Mouse (Mus musculus): ENCODE measurements around the gene C1galt1.

Gene C1galt1

DNA sequence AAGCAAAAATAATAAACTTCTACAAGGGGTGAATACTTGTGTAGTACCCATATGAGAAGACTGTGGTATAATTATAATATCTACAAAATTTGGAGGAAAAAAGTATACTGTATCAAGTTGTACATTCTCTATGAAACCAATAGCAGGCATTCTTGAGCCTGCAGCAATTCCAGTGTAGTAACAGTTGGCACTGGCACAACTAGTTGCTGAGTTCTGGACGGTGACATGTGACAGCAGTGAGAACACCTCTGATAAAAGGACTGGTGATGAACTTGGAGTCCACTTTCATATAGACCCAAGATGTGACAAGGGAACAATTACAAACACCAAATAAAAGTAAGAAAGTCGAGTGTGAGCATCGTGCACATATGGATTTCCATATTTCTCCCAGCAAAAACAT is 14.5 kb downstream of the C1galt1 start:
- no peak for DNase-seq

DNA sequence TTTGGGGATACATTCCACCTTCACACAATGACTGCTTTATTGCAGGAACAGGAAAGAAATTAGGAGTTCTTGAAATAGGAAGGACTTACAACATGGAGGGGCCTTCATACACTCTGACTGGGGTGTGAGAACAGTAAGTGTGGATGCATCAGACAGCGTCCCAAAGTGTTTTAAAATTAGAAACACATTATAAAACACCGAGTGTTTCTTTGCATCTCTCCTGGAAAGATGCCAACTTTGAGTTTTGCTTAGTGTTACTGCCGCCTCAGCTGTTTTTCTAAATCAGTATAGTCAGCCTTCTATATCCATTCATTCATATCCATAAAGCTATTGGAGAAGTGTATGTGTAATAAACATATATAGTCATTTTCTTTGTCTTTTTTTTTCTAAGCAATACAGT is 16.4 kb downstream of the C1galt1 start:
- DNase-seq, result no peak

DNA sequence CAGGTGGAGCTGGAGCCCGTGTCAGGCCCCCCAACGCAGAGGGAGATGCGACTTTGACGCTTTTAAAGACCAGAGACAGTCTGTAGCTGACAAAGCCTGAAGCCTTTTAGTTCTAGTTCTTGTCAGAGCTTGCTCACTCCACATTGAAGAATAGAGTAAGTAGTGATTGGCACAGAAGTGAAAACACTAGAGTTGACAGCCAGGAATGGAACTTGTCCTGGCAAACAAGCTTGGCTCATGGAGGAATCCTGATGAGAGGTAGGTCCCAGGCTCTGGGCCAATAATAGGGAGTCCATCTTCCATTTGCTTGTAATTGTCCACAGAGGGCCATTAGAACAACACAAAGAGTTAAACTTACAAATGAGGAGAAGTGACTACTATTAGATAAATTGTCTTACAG is 18.7 kb downstream of the C1galt1 start:
- DNase-seq, result no peak

DNA sequence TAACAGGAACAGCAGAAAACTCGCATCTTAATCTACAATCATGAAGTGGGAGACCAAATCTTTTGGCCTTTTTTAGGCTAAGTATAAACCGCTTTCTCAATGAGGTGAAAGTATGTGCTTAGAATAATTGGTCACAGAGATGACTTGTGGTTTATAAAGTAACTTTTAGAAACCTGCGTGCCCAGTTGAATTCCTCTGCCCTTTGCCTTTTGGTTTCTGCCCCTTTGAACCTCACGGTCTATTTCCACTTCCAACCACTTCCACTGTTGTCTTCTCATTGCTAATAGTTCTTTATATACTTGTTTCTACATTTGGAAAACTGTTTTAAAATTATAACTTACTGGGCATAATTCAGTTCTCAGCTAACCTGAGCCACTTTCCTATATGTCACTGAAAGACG is 32.2 kb downstream of the C1galt1 start:
- no peak for DNase-seq

DNA sequence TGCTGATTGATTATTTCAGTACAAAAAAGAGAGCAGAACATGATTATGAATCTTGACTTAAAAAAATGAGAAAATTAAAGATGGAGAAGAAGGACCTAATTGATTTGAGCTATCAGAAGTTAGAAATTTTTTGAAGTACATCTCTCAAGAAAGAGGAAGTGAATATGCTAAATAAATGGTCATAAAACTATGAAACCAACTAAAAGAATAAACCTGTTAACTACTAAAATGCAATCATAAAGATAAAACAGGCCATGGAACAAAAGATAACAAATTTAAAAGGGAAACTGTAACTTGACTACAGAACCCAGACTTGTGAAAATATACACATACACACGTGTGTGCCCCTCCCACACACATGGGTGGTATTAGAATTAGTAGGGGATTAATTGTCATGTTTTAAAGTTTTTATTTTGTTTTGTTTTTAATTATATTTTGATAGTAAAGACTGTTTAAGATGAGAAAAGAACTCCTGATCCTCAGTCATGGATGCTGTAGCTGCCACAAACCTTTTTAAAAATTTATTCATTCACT is 37.0 kb downstream of the C1galt1 start:
- DNase-seq, result no peak

DNA sequence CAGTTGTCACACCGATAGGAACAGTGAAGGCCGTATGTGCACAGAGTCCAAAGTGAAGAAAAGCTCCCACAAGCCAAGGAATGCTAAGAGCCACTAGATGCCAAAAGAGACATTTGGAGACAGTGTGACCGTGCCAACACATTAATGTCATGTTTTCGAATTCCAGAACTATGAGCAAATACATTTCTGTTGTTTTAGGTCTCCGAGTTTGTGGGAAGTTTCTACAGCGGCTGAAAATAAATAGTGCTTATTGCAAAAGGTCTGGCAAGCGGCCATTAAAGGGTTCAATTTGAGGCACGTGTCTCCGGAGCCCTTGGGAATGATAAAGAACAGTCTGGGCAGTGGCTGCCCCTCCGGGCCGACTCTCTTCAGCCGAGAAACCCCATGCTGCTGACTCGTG is 37.9 kb downstream of the C1galt1 start:
- DNase-seq, result no peak

DNA sequence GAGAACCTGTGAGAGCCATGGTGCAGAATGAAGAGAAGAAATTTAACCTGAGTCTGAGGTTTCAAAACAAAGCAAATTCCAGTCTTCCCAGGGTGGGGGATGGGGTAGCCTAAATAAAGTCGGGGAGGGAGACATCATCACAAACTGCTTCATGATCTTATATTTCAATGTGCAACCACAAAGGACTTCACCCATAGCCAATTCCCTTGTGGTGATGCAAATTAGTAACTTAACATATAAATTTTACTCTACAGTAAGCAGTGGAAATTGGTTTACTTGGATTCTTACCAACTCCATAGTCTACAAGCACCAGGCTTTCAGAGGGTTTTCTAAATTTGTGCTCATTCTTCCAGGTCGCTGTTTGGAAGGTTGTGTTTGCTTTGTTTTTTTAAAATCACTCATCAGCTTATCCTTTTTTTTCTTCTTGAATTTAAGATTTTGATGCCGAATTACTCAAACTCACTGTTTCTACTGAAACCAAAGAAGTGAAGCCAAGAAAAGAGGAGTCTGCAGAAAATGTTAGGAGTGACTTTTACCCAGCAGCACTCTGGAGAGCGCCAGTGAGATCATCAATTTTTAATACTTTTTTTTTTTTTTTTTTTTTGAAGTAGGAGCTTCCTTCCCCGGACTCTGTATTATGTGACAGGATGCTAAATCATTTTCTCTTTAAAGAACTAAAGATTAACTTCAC is 41.5 kb downstream of the C1galt1 start:
- no peak for DNase-seq

DNA sequence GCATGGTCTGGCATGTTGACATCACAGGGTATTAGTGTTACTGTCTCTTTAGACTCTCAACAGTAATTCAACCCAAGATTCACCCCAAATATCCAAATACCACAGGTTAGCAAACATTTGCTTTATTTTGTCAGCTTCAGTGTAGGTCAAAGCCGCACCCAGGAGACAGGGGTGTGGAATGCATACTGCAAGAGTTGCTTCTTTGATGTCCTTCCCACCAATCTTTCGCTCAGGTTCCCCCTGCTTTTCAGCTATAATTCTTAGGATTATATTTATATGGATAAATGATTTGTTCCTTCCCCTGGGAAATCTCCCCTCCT is 42.0 kb downstream of the C1galt1 start:
- DNase-seq, result no peak

DNA sequence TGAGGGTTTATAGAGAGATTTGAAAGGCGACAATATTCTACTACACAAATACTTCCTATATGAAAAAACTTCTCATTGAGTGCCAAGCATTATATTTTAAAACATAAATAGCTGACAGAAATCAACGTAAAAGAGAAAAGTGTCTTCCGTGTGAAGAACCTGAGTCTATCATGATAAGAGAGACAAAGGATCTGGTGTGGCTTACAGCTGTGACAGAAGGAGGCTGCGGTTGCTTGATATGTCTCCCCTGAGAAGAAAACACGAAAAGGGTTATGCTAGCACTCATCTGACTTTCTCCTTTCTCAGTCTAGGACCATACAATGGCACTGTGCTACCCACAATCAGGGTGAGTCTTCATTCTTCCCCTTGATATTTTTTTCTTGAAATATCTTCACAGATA is 51.7 kb downstream of the C1galt1 start:
- DNase-seq, result no peak

DNA sequence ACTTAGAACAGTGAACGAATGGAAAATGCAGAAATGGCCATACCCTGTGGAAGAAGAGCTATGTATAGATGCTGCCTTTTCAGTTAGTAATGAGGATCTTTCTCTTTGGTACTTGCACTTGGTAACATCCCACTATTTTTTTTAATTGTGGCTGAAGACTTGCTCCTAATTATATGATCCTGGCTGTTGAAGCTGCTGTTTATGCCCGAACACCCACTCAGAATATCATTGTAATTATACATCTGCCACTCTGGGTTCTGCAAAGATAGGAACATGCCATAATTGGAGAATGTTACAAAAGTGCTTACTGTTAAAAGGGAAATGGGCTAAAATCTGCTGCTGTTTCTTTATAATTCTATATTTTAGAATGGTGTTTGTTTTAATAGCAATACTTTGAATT is 67.4 kb downstream of the C1galt1 start:
- DNase-seq, result no peak

Measured in cerebellum, adult 9-11 months (tissue).